Mouse (Mus musculus): ENCODE measurements around the gene Chid1. TPM values are rescaled to one million over a fixed set of nuclear protein-coding genes. Genes with fewer than 3 reads are reported as not detected.

Chid1 gene
- polyA plus RNA-seq, 1 experiment: 89.4 TPM

DNA sequence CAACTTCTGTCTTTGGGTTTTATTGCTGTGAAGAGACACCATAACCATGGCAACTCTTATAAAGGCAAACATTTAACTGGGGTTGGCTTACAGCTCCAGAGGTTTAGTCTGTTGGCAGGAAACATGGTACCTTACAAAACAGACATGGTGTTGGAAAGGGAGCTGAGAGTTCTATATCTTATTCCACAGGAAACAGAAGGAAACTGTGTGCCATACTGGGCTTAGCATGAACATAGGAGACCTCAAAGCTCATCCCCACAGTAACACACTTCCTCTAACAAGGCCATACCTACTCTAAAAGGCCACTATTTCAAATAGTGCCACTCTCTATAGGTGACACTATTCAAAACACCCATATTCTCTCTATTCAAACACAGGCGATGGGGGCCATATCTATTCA, 38.9 kb upstream of the Chid1 start:
- Histone ChIP-seq H3K27me3 (ENCODE audit: control insufficient read depth, insufficient read depth, low read length) (no peaks in the 10 kb centered on the region), H3K4me1 (ENCODE audit: control insufficient read depth, insufficient read depth, low read length) (no peaks in the 10 kb centered on the region)

DNA sequence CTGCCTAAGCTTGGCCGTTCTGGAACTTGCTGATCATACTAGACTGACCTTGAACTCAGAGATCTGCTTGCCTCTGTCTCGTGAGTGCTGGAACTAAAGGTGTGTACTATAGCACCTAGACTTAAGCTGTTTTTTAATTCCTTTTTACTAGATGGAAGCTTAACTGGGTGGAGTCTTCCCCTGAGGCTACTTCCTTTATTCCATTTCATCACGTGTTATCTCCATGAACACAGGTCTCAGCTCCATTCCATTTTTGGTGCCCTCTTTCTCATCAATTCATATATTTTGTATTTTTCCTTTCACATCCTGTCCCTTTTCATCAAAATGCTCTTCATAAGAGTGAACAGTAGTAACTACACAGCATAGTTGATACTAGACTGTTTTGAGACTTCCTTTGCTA, 38.1 kb upstream of the Chid1 start:
- TF ChIP-seq POLR2A (IDR thresholded peaks at IDR 0.05; ENCODE audit: control insufficient read depth, low read depth, low read length) (no peak), CTCF (IDR thresholded peaks at IDR 0.05; ENCODE audit: control insufficient read depth, insufficient read depth, insufficient replicate concordance, low read depth, low read length) (no peak)

More for the DNA sequence above, 38.9 kb upstream of the Chid1 start:
- TF ChIP-seq POLR2A (IDR thresholded peaks at IDR 0.05; ENCODE audit: control insufficient read depth, low read depth, low read length): no peak
- no peak for TF ChIP-seq CTCF (IDR thresholded peaks at IDR 0.05; ENCODE audit: control insufficient read depth, insufficient read depth, insufficient replicate concordance, low read depth, low read length)
- H3K27ac ChIP-seq (ENCODE audit: control insufficient read depth, insufficient read depth, low read depth, low read length): no peak overlapping the region
- no peaks in the 10 kb centered on the region for H3K36me3 ChIP-seq (ENCODE audit: control insufficient read depth, insufficient read depth, low read length)
- no peak overlapping the region for H3K4me3 ChIP-seq (ENCODE audit: control insufficient read depth, low read depth, low read length)

DNA sequence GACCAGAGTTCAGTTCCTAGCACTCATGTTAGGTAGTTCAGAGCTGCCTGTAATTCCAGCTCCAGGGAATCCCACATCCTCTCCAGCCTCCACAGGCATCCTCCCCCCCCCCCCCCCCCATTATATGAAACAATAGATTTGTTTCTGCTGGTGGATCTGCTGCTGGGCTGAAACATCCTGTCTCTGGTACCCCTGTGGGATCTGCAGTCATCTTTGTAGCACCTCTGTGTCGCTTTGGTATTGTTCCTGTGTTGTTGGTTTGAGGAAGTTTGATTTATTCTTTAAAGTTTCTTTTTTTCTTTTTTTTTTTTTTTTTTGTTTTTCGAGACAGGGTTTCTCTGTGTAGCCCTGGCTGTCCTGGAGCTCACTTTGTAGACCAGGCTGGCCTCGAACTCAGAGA, 35.8 kb upstream of the Chid1 start:
- Histone ChIP-seq H3K27ac (ENCODE audit: control insufficient read depth, insufficient read depth, low read depth, low read length) (no peak overlapping the region), H3K4me1 (ENCODE audit: control insufficient read depth, insufficient read depth, low read length) (no peaks in the 10 kb centered on the region), H3K4me3 (ENCODE audit: control insufficient read depth, low read depth, low read length) (no peak overlapping the region), H3K36me3 (ENCODE audit: control insufficient read depth, insufficient read depth, low read length) (no peaks in the 10 kb centered on the region), H3K27me3 (ENCODE audit: control insufficient read depth, insufficient read depth, low read length) (no peaks in the 10 kb centered on the region)
- no peak for TF ChIP-seq POLR2A (IDR thresholded peaks at IDR 0.05; ENCODE audit: control insufficient read depth, low read depth, low read length)
- TF ChIP-seq CTCF (IDR thresholded peaks at IDR 0.05; ENCODE audit: control insufficient read depth, insufficient read depth, insufficient replicate concordance, low read depth, low read length): no peak

More for the DNA sequence above, 38.1 kb upstream of the Chid1 start:
- no peaks in the 10 kb centered on the region for H3K27me3 ChIP-seq (ENCODE audit: control insufficient read depth, insufficient read depth, low read length)
- no peak overlapping the region for H3K4me3 ChIP-seq (ENCODE audit: control insufficient read depth, low read depth, low read length)
- H3K36me3 ChIP-seq (ENCODE audit: control insufficient read depth, insufficient read depth, low read length): no peaks in the 10 kb centered on the region
- no peak overlapping the region for H3K27ac ChIP-seq (ENCODE audit: control insufficient read depth, insufficient read depth, low read depth, low read length)
- H3K4me1 ChIP-seq (ENCODE audit: control insufficient read depth, insufficient read depth, low read length): no peaks in the 10 kb centered on the region

DNA sequence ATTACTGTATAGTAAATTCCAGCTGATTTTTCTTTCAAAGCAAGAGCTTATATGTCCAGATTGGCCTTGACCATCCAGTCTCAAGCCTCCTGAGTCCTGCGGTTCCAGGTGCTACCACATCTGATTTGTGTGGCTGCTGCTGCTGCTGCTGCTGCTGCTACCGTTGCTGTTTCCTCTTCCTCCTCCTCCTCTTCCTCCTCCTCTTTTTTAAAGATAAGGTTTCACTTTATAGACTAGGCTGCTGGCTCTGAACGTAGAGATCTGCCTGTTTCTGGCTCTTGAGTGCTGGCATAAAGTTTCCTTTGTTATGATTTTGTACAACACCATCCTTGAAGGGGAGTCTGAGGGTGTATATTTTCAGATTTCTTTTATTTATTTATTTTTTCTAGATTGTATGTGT, 34.4 kb upstream of the Chid1 start:
- Histone ChIP-seq H3K27me3 (ENCODE audit: control insufficient read depth, insufficient read depth, low read length) (no peaks in the 10 kb centered on the region), H3K4me1 (ENCODE audit: control insufficient read depth, insufficient read depth, low read length) (no peaks in the 10 kb centered on the region), H3K4me3 (ENCODE audit: control insufficient read depth, low read depth, low read length) (no peak overlapping the region), H3K36me3 (ENCODE audit: control insufficient read depth, insufficient read depth, low read length) (no peaks in the 10 kb centered on the region), H3K27ac (ENCODE audit: control insufficient read depth, insufficient read depth, low read depth, low read length) (no peak overlapping the region)
- TF ChIP-seq CTCF (IDR thresholded peaks at IDR 0.05; ENCODE audit: control insufficient read depth, insufficient read depth, insufficient replicate concordance, low read depth, low read length): no peak

DNA sequence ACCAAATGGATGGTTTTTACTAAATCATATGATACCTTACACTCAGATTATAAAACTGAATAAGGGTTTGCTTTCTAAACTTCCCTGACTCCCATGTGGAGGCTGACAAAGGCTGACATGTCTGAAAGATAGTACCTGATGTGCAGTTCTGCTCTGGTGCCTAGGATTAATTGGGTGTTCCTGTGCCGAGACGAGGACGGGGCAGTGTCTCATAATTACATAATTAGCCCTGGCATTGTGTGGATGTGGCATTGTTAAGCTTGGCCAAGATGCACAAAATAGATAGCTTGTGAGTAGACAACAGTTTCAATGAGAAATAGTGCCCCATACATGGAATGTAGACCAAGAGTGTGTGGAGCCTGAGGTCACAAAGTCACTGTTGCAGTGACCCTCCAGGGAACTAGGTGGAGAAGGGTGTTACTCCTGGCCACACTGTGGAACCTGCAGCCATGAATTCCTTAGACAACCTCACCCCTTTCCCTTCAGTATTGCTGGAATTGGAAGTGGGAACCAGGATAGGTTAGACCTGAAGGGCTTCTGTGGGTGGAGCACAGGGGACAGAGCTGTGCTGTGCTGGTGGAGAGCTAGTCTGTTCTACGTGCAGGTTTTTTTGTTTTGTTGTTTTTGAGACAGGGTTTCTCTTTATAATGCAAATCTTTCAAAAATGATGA, 31.1 kb upstream of the Chid1 start:
- Histone ChIP-seq H3K36me3 (ENCODE audit: control insufficient read depth, insufficient read depth, low read length) (no peaks in the 10 kb centered on the region), H3K4me3 (ENCODE audit: control insufficient read depth, low read depth, low read length) (no peak overlapping the region), H3K27me3 (ENCODE audit: control insufficient read depth, insufficient read depth, low read length) (no peaks in the 10 kb centered on the region), H3K4me1 (ENCODE audit: control insufficient read depth, insufficient read depth, low read length) (no peaks in the 10 kb centered on the region), H3K27ac (ENCODE audit: control insufficient read depth, insufficient read depth, low read depth, low read length) (no peak overlapping the region)
- TF ChIP-seq POLR2A (IDR thresholded peaks at IDR 0.05; ENCODE audit: control insufficient read depth, low read depth, low read length) (no peak), CTCF (IDR thresholded peaks at IDR 0.05; ENCODE audit: control insufficient read depth, insufficient read depth, insufficient replicate concordance, low read depth, low read length) (no peak)

DNA sequence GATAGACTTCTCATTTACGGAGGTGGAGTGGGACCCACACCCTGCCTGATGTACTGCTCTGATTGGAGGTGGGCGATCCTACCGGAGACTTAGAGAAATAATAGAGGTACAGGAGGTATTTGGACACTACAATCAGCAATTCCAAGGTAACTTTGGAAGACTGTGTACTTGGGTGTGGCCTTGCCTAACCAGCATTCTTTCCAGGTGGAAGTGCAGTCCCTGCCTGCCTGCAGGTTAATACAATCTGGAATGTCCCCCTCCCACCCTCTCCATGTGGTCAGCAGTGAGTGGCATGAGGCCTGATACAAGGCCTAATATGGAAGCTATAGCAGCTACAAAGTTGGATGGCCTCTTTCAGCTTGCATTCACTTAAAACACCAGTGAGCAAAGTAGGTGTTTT, 30.3 kb upstream of the Chid1 start:
- Histone ChIP-seq H3K4me1 (ENCODE audit: control insufficient read depth, insufficient read depth, low read length) (no peaks in the 10 kb centered on the region), H3K36me3 (ENCODE audit: control insufficient read depth, insufficient read depth, low read length) (no peaks in the 10 kb centered on the region), H3K4me3 (ENCODE audit: control insufficient read depth, low read depth, low read length) (no peak overlapping the region), H3K27ac (ENCODE audit: control insufficient read depth, insufficient read depth, low read depth, low read length) (no peak overlapping the region), H3K27me3 (ENCODE audit: control insufficient read depth, insufficient read depth, low read length) (no peaks in the 10 kb centered on the region)
- TF ChIP-seq POLR2A (IDR thresholded peaks at IDR 0.05; ENCODE audit: control insufficient read depth, low read depth, low read length) (no peak), CTCF (IDR thresholded peaks at IDR 0.05; ENCODE audit: control insufficient read depth, insufficient read depth, insufficient replicate concordance, low read depth, low read length) (no peak)

DNA sequence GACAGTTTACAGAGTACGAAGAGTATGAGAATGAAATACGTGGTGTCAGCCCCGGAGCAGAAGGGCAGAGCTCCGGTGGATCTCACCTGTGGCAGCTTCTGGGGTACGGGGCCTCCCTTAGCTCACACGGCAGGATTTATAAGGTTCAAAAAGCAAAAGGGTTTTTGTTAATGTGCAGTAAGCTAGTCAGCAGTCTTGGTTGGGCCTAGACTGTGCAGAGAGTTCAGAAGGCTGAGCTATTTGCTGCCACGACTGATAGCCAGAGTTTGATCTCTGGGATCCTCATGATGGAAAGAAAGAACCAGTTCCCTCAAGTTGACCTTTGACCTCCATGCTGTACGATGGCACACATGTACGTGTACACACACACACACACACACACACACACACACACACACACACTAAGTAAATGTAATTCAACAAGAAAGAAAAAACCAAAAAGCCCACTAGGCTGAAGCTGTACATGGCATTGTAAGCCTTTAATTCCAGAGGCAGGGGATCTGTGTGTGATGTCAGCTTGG, 29.7 kb upstream of the Chid1 start:
- Histone ChIP-seq H3K36me3 (ENCODE audit: control insufficient read depth, insufficient read depth, low read length) (no peaks in the 10 kb centered on the region), H3K27me3 (ENCODE audit: control insufficient read depth, insufficient read depth, low read length) (no peaks in the 10 kb centered on the region), H3K27ac (ENCODE audit: control insufficient read depth, insufficient read depth, low read depth, low read length) (no peak overlapping the region), H3K4me1 (ENCODE audit: control insufficient read depth, insufficient read depth, low read length) (no peaks in the 10 kb centered on the region), H3K4me3 (ENCODE audit: control insufficient read depth, low read depth, low read length) (no peak overlapping the region)
- TF ChIP-seq POLR2A (IDR thresholded peaks at IDR 0.05; ENCODE audit: control insufficient read depth, low read depth, low read length) (no peak), CTCF (IDR thresholded peaks at IDR 0.05; ENCODE audit: control insufficient read depth, insufficient read depth, insufficient replicate concordance, low read depth, low read length) (no peak)

Measured in testis, adult 2 months (tissue).